Mouse (Mus musculus): ENCODE data around the gene Lum.

The Lum gene

DNA sequence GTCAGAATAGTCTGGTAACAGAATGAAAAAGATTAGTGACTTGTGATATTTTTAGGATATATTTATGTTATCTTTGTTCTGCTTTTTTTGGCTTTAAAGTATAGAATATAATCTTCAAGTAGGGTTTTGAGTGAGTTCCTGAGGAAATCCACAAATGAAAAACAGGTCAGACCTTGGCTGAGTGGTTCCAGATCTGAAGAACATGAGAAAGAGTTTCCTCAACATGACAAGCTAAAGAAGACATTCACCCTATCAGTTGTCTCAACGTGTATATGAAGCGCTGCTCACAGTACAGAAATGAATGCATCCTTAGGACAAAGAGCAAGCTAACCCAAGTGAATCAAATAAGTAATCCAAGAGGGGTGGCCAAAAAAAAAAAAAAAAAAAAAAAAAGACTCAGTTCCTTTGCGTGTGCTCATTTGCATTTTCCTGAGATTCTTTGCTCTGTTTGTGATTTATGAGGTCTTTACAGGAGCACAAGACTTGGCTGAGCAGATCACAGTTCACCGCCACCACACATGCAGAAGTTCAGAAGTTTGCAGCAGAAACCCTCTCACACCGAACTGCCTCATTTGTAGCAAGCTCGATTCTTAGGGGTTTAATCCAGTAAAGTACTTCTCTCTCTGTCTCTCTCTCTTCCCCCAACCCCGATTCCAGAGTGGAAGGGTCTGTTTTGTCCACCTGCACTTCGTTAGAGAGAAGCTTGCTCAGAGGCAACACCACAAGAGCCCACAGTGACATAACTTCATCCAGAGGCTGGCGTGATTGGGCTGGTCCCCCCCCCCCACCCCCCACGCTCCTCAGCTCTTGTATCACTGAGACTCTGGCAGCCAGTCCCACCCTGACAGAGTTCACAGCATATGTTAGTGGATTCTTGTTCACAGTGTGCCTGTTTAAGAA is at the start of gene Lum:
Gene Lum (plus strand): TSS at position 172 of the 900 bp plus-strand sequence.
- 42% methylated on average over 10 of the region's 10 CpGs for WGBS

DNA sequence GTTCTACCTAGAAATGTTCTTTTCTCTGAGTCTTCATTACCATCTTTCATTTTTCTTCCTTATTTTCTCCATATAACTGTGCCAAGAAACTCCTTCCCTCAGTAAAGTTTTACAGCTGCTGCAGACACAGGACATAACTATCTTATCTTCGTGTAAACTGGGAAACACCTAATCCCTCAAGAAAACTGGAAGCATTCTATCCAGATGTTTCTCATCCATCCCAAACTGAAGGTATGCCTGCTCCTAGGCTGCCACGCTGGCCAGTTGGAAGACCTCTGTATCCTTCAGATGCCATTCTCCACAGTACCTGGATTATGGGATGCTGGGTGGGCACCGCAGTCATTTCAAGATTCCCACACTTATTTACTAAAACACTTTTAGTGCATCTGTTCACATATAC is 41.6 kb upstream of the Lum start:
- 91% methylated on average over 3 of the region's 3 CpGs for WGBS

DNA sequence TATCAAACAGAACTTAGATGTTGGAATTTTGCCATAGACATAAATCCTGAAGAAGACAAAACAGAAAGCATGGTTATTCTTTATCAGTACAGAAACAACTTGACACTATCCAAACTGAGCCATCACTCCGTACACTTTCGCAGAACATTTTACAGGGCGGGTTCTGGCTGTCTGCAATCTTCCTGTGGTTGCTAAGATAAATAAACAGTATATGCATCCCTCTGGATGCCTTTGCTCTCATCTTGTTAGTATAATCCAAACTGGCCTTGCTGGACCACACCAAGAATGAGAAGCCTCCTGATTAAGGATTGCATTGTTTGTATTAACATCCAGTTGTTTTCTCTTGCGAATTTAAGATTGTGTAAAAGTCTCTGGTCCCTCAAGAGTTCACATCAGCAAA is 29.2 kb upstream of the Lum start:
- 86% methylated on average over 4 of the region's 4 CpGs for WGBS

DNA sequence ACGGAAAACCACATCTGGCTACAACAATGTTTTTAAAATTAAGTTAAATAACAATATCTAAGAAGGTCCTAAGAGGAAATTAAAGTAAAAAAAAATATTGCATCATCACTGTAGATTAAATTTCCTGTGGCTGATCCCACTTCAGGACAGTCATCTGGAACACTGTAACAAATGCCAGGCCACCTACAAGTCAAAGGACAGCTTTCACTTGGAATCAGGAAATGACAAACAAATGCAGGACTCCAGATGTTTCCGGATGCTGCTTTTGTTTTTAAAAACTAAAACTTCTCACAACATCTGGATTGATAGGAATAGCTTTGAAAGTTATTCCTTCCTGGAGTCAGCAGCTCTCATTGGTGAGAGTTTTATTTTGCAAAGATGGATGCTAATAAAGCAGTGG is 28.0 kb upstream of the Lum start:
- WGBS = 76% methylated on average over 2 of the region's 2 CpGs

DNA sequence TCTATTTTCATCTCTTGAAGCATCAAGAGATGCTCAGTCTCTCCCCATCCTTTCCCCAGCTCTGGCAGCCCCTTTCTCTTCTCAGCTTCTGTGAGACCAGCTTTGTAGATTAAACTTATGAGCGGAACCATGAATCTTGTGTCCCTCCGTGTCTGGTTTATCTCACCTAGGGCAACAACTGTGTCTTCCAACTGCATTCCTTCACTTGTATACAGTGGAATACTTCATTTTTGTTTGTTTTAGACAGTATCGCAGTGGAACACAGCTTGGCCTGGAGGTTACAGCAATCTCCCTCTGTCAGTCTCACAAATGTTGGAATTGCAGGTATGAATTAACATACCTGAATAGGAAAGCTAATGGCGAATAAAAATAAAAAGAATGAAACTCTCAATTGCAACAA is 26.7 kb upstream of the Lum start:
- WGBS = 91% methylated on average over 4 of the region's 4 CpGs

DNA sequence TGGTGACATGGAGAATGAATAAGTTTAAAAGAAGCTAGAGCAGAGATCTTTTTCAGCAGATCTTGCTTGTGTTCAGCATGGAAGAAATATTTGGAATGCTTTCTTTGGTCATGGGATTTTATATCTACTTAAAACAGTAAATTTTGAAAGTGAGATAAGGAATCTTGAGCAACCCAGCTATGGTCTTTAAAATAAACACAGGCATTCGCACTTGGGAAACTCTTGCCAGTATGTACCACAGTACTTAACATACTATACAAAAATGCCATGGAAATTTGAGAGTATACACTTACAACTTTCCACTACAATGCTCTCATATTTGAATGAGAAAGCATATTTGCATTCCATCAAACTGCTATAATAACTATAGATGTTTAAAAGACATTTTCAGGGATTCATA is 17.2 kb upstream of the Lum start:
- 72% methylated on average over 1 of the region's 1 CpGs for WGBS

DNA sequence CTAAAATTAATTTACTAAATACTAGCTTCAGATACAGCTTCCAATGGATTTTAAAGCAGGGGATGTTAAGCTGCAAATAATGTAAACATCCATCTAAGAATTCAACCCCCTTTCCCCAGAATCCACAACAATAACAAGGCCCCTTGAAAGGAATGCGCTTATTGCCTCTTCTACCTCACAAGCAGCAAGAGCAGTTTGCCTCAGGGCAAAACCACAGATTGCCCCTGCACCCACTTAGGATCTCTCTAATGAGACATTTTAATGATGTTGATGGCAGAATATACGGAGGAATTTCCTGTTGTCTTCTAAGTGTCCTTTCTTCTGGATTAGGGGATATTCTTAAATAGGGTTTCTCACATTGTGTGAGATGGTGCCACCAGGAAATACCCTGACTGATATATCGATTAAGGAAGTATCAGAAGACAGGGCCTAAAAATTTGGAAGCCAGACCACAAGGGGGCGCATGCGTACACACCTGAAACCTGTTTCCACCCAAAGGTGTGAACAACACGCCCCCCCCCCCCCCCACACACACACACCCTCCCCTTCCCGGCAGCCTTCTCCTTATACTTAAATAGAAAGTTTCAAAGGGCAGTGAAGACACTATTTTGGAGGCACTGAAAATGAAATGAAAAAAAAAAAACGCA is 2.7 kb downstream of the Lum start:
- WGBS = 62% methylated on average over 8 of the region's 8 CpGs

DNA sequence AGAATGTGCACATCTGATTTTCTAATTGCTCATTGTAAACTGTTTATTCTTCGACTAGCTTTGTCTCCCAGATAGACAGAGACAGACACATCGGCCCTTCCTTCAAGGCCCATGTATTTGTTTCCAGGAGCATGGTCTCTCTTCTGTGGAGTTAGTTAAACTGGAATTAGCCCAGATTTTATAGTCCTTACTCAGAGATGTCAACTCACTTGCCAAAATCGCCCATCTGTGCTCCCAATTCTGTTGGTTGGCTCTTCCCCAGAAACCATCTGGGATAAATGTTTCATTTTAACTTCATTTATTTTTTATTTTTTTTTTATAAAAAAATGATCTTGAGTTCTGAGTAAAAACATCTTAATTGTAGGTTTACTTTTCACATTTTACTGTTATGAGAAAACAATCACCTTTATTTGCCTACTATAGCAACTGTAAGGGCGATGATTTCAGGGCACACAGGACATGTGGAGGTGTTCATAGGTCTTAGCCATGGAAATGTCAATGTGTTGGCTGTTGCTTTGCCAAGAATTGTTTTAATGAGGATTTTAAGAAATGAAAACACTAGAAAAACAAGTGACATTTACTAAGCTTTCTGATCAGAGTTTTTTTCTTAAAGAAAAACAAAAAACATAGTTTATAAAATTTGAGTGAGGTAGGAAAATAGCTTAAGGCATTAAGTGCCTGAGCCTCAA is 17.8 kb downstream of the Lum start:
- 53% methylated on average over 4 of the region's 4 CpGs for WGBS

DNA sequence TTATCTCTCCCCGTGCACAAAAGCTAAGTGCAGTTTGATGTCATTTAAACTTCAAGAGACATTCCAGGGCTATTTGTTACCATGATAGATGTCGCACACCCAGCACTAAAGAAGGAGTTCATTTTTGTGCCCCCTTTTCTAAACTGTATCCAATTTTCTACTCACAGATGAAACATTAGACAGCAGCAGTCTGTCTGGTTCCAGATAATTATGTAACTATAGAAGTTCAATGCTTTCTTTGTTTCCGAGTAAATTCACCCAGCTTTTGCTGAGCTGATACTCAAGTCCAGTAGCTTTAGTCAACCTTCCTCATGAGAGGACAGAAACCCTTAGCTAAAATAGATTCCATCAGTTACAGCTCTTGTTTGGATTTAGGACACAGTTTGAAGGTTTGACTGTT is 19.2 kb downstream of the Lum start:
- 48% methylated on average over 3 of the region's 3 CpGs for WGBS

DNA sequence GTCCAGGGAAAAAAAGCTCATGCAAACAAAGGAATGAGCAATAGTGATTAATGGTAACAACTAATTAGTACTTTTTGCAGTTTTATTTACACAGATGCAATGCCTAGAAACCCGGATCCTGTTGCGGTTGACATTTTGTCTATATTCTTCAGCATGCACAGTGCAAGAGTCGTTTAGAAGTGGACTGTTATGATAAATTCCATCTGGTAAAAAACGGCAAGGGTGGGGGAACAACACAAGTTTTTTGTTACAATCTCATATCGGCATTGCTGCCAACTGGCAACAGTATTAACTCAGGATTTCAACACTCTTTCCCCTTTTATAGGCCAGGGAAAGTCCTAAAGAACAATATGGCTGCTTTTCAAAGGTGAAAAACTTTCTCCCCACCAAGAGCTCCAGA is 22.2 kb downstream of the Lum start:
- WGBS = 67% methylated on average over 5 of the region's 5 CpGs

DNA sequence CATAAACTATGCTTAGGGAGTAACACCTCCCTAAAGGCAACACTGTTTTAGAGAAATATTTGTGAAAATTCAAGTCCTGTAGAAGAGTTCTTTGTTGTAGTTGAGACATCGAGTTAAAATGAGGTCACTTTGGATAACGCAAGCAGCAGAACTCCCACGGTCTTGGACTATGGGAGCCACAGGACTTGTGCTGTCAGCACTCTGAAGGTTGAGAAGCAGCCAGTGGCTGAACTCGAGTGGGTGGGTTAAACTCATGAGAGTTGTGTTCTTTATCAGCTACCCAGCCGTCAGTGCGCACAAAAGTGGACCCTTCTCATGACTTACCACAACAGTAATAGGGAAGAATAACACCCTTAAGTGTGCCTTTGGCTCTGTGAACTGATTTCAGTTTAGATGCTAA is 24.6 kb downstream of the Lum start:
- WGBS = 72% methylated on average over 6 of the region's 6 CpGs

DNA sequence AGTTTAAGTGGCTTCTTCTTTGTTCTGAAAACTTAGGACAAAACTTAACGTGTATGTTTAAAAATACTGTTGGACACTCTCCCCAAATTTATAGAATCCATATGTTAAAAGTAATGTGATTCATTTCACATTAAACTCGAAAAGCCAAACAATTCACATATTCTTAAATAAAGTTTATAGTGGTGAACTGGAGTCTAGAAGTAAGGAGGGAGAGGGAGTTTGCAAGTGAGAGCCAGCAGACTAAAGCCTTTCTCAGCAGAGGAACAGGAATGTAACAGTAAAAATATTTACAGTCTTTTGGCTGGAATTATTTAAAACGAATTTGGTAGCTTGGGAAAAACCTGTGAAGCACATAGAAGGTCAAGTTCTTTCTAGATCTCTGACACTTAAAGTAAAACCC is 26.1 kb downstream of the Lum start:
- 45% methylated on average over 3 of the region's 3 CpGs for WGBS

DNA sequence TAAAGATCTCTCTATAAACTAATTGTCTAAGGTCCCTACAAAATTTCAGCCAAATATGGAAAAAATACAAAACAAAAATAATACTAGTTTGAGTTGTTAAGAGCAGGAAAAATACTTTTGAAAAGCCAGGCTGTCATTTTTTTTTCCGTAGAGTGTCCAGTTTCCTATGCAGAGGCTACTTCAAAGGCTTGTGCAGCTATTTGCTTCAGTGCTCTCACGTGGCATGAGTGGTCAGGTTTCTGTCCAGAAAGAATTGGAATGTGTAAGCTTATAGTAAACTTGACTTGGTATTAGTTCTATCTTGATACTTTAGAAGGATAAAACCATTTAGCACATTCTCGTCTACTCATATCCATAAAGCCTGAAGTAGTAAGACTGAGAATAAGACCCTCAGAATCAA is 26.8 kb downstream of the Lum start:
- WGBS = 85% methylated on average over 3 of the region's 3 CpGs

DNA sequence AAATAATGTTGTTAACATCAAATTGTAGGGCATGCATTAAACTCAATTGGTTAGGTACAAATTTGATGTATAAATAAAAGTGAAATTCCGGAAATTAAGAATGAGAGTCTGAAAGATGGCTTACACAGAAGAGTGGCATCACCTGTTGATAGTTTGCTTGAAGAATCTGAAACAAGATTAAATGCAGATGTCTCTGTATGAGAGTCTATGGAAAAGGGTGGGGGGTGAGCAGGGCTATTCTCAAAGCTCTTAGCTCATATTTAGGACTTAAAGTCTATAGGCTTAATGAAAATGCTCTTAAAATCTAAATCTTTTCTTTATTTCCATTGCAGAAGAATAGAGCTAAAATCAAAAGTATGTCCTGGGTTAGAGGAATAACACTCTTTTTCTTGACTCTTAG is 30.8 kb downstream of the Lum start:
- 89% methylated on average over 1 of the region's 1 CpGs for WGBS

DNA sequence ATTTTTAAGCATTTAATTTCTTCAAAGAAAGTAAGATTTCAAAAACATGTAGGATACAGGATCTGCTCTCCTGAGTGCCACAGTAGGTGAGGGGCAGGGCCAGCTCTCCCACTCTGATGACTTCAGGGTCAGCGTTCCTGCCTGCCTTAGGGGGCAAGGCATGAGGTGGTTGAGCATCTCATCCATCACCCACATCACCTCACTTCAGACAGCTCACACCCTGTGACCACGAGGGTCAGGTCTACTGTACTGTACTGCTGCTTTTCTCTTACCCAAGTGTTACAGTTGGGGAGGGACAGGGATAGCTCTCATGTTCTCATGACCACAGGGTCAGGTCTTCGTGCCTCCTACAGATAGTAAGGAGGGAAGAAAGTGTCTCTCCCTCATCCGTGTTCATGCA is 36.8 kb downstream of the Lum start:
- 84% methylated on average over 4 of the region's 4 CpGs for WGBS

DNA sequence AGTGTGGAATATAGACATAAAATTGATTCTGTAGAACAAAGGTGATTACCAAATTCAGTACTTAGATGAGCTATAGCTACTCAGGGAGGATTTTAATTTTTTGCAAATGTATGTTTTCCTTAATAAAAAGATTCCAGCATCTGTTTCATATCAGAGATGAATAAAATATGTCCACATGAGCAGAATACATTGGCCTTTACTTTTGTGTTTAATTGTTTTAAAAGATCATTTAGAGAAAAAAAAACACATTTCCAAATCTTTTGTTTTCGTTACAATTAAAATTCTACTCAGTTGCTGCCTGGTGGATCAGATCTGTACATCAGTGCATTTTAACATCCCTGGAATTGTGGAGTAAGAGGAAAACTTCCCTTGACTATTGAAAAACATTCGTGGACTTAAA is 41.7 kb downstream of the Lum start, which contains the start of gene Kera:
Gene Kera (plus strand): TSS at position 301 of the 400 bp plus-strand sequence.
- WGBS = 78% methylated on average over 2 of the region's 2 CpGs

Measured in cerebral cortex, adult 2 months (tissue).